Mouse (Mus musculus) CH12.LX (cell line): ENCODE measurements around the gene Aph1a.

Experiments
- BHLHE40 ChIP-seq: IDR thresholded peaks from 2 replicates; pipeline ENCODE4 v1.6.1; 2011; ENCODE audit warnings: mild to moderate bottlenecking, low read depth, low read length, improper control_type of control experiment
- CHD1 ChIP-seq: IDR thresholded peaks from 2 replicates; pipeline ENCODE4 v1.6.1; 2012; ENCODE audit warnings: low read depth, low read length, improper control_type of control experiment, inconsistent platforms
- CTCF ChIP-seq, 2 experiments: IDR thresholded peaks in 1 of 2; conservative IDR thresholded peaks in 1 of 2; 2 replicates each; pipeline ENCODE4 v1.5.1; 2011 to 2012; ENCODE audit warnings: low read depth in 2 of 2, low read length in 2 of 2, improper control_type of control experiment in 1 of 2, inconsistent platforms in 1 of 2, mild to moderate bottlenecking in 1 of 2, moderate library complexity in 1 of 2
- E2F4 ChIP-seq: IDR thresholded peaks from 2 replicates; pipeline ENCODE4 v1.6.1; 2011; ENCODE audit warnings: low read depth, low read length, improper control_type of control experiment; ENCODE audit not compliant: insufficient replicate concordance
- EP300 ChIP-seq: IDR thresholded peaks from 2 replicates; pipeline ENCODE4 v1.6.1; 2011; ENCODE audit warnings: low read length, improper control_type of control experiment
- MAX ChIP-seq: IDR thresholded peaks from 2 replicates; pipeline ENCODE4 v1.6.1; 2011; ENCODE audit warnings: low read length, improper control_type of control experiment
- MYC ChIP-seq: IDR thresholded peaks from 2 replicates; pipeline ENCODE4 v1.6.1; 2011; ENCODE audit warnings: low read depth, mild to moderate bottlenecking, improper control_type of control experiment, low read length
- NELFE ChIP-seq: IDR thresholded peaks from 2 replicates; pipeline ENCODE4 v1.6.1; 2011; ENCODE audit warnings: low read depth, low read length, improper control_type of control experiment
- POLR2A ChIP-seq: IDR thresholded peaks from 2 replicates; pipeline ENCODE4 v1.6.1; 2011; ENCODE audit warnings: low read depth, mild to moderate bottlenecking, improper control_type of control experiment, low read length
- SIN3A ChIP-seq: IDR thresholded peaks from 2 replicates; pipeline ENCODE4 v1.6.1; 2012; ENCODE audit warnings: low read length, improper control_type of control experiment, inconsistent platforms
- SMC3 ChIP-seq: IDR thresholded peaks from 2 replicates; pipeline ENCODE4 v1.6.1; 2011; ENCODE audit warnings: low read depth, low read length, improper control_type of control experiment
- TCF12 ChIP-seq: IDR thresholded peaks from 2 replicates; pipeline ENCODE4 v1.6.1; 2014; ENCODE audit warnings: low read depth, mild to moderate bottlenecking, inconsistent platforms, low read length, improper control_type of control experiment
- USF1 ChIP-seq: IDR thresholded peaks from 2 replicates; pipeline ENCODE4 v1.6.1; 2014; ENCODE audit warnings: low read depth, mild to moderate bottlenecking, inconsistent platforms, low read length, improper control_type of control experiment
- ZC3H11A ChIP-seq: IDR thresholded peaks from 2 replicates; pipeline ENCODE4 v1.6.1; 2012; ENCODE audit warnings: low read depth, mild to moderate bottlenecking, inconsistent platforms, low read length, improper control_type of control experiment

DNA sequence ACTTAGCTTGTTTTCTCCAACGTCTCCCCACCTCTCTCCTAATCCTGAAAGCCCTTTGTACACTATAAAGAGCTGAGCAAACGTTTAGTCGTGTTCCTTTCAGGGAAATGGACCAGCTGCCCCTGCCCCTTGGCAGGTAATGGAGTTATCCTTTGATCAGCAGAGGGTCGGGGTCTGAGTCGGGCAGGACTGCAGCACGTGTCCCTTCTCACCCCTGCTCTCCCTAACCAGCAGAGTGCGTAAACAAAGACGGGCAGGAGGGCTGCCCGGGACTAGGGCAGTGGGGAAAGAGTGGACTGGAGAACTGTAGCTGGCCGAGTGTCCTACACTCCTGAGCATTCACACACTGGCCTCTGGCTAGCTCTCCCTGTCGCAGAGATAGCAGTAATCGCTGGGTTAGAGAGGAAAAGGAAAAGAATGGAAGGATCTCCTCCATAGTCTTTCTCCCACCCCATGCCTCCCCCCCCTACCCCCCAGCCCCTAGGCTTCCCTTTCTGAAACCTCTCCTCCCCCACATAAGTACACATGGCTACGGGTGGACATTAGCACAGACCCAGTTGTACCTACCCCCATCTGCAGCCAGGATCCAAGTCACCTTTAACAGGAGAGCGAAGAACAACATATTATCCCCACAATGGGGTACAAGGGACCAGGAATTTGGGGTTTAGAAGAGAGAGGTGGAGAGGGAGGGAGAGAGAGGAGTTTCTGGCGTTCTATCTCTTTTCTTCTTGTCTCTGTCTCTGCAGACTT lies 10.2 kb downstream of the Aph1a start:
- TF ChIP-seq SMC3 (no peak), BHLHE40 (no peak), ZC3H11A (no peak), POLR2A (no peak), MAX (no peak), CTCF (conservative IDR thresholded peaks at IDR 0.05 in 1 of 2, IDR thresholded peaks at IDR 0.05 in 1 of 2; ENCODE audit: low read depth in 2 of 2, low read length in 2 of 2) (no peak), SIN3A (no peak), EP300 (no peak), CHD1 (no peak), TCF12 (no peak), USF1 (no peak), MYC (no peak), NELFE (no peak), E2F4 (no peak)
